Mouse (Mus musculus): Measurements from ENCODE around the gene Prr5l. TPM values are rescaled to one million over a fixed set of nuclear protein-coding genes. Genes with fewer than 3 reads are reported as not detected.
A peak's percentile ranks its signal among the peaks of the same experiment; 100 is the strongest.

Prr5l gene
- total and polyA plus RNA-seq, 3 experiments = 0.05 TPM; not detected in 2

GRCm38 (mm10) chr2:101816646-101817308 lies 66.0 kb downstream of the Prr5l start:
- no peak for TF ChIP-seq GATA1 (IDR thresholded peaks at IDR 0.05; ENCODE audit: borderline replicate concordance, low read length)
- TF ChIP-seq CTCF (IDR thresholded peaks at IDR 0.05; ENCODE audit: low read depth, low read length) = no peak
- TF ChIP-seq TAL1 (conservative IDR thresholded peaks at IDR 0.05; ENCODE audit: low read depth, low read length) = no peak
- TF ChIP-seq GATA2 (IDR thresholded peaks at IDR 0.05; ENCODE audit: borderline replicate concordance, low read depth, low read length) = no peak
- no peak for ATAC-seq (ENCODE audit: extremely low read depth, insufficient number of reproducible peaks, low FRiP score, poor library complexity, severe bottlenecking)
- no peak for DNase-seq (ENCODE audit: low spot score)
- no peaks in the 10 kb centered on the region; the same call in 1 of the 2 replicates for H3K27me3 ChIP-seq (ENCODE audit: insufficient read depth, low read length)
- no peaks in the 10 kb centered on the region for H3K36me3 ChIP-seq (replicated peaks)
- no peaks in the 10 kb centered on the region for H3K9me3 ChIP-seq (replicated peaks)
- no peak overlapping the region for H3K4me3 ChIP-seq (ENCODE audit: low read depth, low read length)
- H3K4me1 ChIP-seq (ENCODE audit: insufficient read depth, low read depth, low read length) = no peaks in the 10 kb centered on the region

GRCm38 (mm10) chr2:101815250-101815934 lies 67.4 kb downstream of the Prr5l start:
- TF ChIP-seq POLR2AphosphoS5 (IDR thresholded peaks at IDR 0.05; ENCODE audit: insufficient replicate concordance, low read depth, low read length) (no peak), TAL1 (conservative IDR thresholded peaks at IDR 0.05; ENCODE audit: low read depth, low read length) (no peak), GATA2 (IDR thresholded peaks at IDR 0.05; ENCODE audit: borderline replicate concordance, low read depth, low read length) (no peak), CTCF (IDR thresholded peaks at IDR 0.05; ENCODE audit: low read depth, low read length) (peak; percentile 60), GATA1 (IDR thresholded peaks at IDR 0.05; ENCODE audit: borderline replicate concordance, low read length) (no peak)
- DNase-seq (ENCODE audit: low spot score) = no peak

GRCm38 (mm10) chr2:101814272-101814625 lies 68.6 kb downstream of the Prr5l start:
- H3K9me3 ChIP-seq (replicated peaks) = no peaks in the 10 kb centered on the region
- no peak for DNase-seq (ENCODE audit: low spot score)
- TF ChIP-seq GATA1 (IDR thresholded peaks at IDR 0.05; ENCODE audit: borderline replicate concordance, low read length) = no peak
- no peak for TF ChIP-seq CTCF (IDR thresholded peaks at IDR 0.05; ENCODE audit: low read depth, low read length)
- TF ChIP-seq TAL1 (conservative IDR thresholded peaks at IDR 0.05; ENCODE audit: low read depth, low read length) = no peak
- no peak for TF ChIP-seq GATA2 (IDR thresholded peaks at IDR 0.05; ENCODE audit: borderline replicate concordance, low read depth, low read length)
- no peak for TF ChIP-seq POLR2AphosphoS5 (IDR thresholded peaks at IDR 0.05; ENCODE audit: insufficient replicate concordance, low read depth, low read length)
- H3K4me3 ChIP-seq (ENCODE audit: low read depth, low read length) = no peak overlapping the region
- ATAC-seq (ENCODE audit: extremely low read depth, insufficient number of reproducible peaks, low FRiP score, poor library complexity, severe bottlenecking) = no peak
- H3K27me3 ChIP-seq (ENCODE audit: insufficient read depth, low read length) = no peaks in the 10 kb centered on the region; the same call in 1 of the 2 replicates
- H3K4me1 ChIP-seq (ENCODE audit: insufficient read depth, low read depth, low read length) = peaks cover 3% of the 10 kb centered on the region; the same call in 1 of the 2 replicates
- H3K36me3 ChIP-seq (replicated peaks) = no peaks in the 10 kb centered on the region

More at GRCm38 (mm10) chr2:101815250-101815934, 67.4 kb downstream of the Prr5l start:
- no peaks in the 10 kb centered on the region for H3K36me3 ChIP-seq (replicated peaks)
- peaks cover 3% of the 10 kb centered on the region; the same call in 1 of the 2 replicates for H3K4me1 ChIP-seq (ENCODE audit: insufficient read depth, low read depth, low read length)
- ATAC-seq (ENCODE audit: extremely low read depth, insufficient number of reproducible peaks, low FRiP score, poor library complexity, severe bottlenecking) = no peak
- no peaks in the 10 kb centered on the region for H3K9me3 ChIP-seq (replicated peaks)
- no peaks in the 10 kb centered on the region; the same call in 1 of the 2 replicates for H3K27me3 ChIP-seq (ENCODE audit: insufficient read depth, low read length)
- H3K4me3 ChIP-seq (ENCODE audit: low read depth, low read length) = no peak overlapping the region

GRCm38 (mm10) chr2:101813581-101814271 lies 69.1 kb downstream of the Prr5l start:
- no peak for ATAC-seq (ENCODE audit: extremely low read depth, insufficient number of reproducible peaks, low FRiP score, poor library complexity, severe bottlenecking)
- DNase-seq (ENCODE audit: low spot score) = no peak
- H3K27me3 ChIP-seq (ENCODE audit: insufficient read depth, low read length) = no peaks in the 10 kb centered on the region
- H3K36me3 ChIP-seq (replicated peaks) = no peaks in the 10 kb centered on the region
- peaks cover 3% of the 10 kb centered on the region; the same call in 1 of the 2 replicates for H3K4me1 ChIP-seq (ENCODE audit: insufficient read depth, low read depth, low read length)
- H3K4me3 ChIP-seq (ENCODE audit: low read depth, low read length) = no peak overlapping the region
- TF ChIP-seq CTCF (IDR thresholded peaks at IDR 0.05; ENCODE audit: low read depth, low read length) (no peak), POLR2AphosphoS5 (IDR thresholded peaks at IDR 0.05; ENCODE audit: insufficient replicate concordance, low read depth, low read length) (no peak), GATA2 (IDR thresholded peaks at IDR 0.05; ENCODE audit: borderline replicate concordance, low read depth, low read length) (no peak), TAL1 (conservative IDR thresholded peaks at IDR 0.05; ENCODE audit: low read depth, low read length) (no peak), GATA1 (IDR thresholded peaks at IDR 0.05; ENCODE audit: borderline replicate concordance, low read length) (no peak)
- H3K9me3 ChIP-seq (replicated peaks) = no peaks in the 10 kb centered on the region

- Histone ChIP-seq H3K36me3 (replicated peaks) (no peaks in the 10 kb centered on the region), H3K9me3 (replicated peaks) (no peaks in the 10 kb centered on the region), H3K4me3 (ENCODE audit: low read depth, low read length) (no peak overlapping the region), H3K4me1 (ENCODE audit: insufficient read depth, low read depth, low read length) (peaks cover 3% of the 10 kb centered on the region; the same call in 1 of the 2 replicates), H3K27me3 (ENCODE audit: insufficient read depth, low read length) (no peaks in the 10 kb centered on the region)
- ATAC-seq (ENCODE audit: extremely low read depth, insufficient number of reproducible peaks, low FRiP score, poor library complexity, severe bottlenecking) = no peak
- TF ChIP-seq CTCF (IDR thresholded peaks at IDR 0.05; ENCODE audit: low read depth, low read length) (no peak), POLR2AphosphoS5 (IDR thresholded peaks at IDR 0.05; ENCODE audit: insufficient replicate concordance, low read depth, low read length) (no peak), TAL1 (conservative IDR thresholded peaks at IDR 0.05; ENCODE audit: low read depth, low read length) (no peak), GATA2 (IDR thresholded peaks at IDR 0.05; ENCODE audit: borderline replicate concordance, low read depth, low read length) (no peak), GATA1 (IDR thresholded peaks at IDR 0.05; ENCODE audit: borderline replicate concordance, low read length) (no peak)
- no peak for DNase-seq (ENCODE audit: low spot score)
Measured at GRCm38 (mm10) chr2:101811925-101812324, 70.9 kb downstream of the Prr5l start.

GRCm38 (mm10) chr2:101810774-101811173 lies 72.1 kb downstream of the Prr5l start:
- Histone ChIP-seq H3K27me3 (ENCODE audit: insufficient read depth, low read length) (no peaks in the 10 kb centered on the region), H3K4me3 (ENCODE audit: low read depth, low read length) (no peak overlapping the region; the same call in 1 of the 2 replicates), H3K36me3 (replicated peaks) (no peaks in the 10 kb centered on the region), H3K4me1 (ENCODE audit: insufficient read depth, low read depth, low read length) (peaks cover 3% of the 10 kb centered on the region; the same call in 1 of the 2 replicates), H3K9me3 (replicated peaks) (no peaks in the 10 kb centered on the region)
- no peak for TF ChIP-seq CTCF (IDR thresholded peaks at IDR 0.05; ENCODE audit: low read depth, low read length)
- TF ChIP-seq GATA2 (IDR thresholded peaks at IDR 0.05; ENCODE audit: borderline replicate concordance, low read depth, low read length) = no peak
- TF ChIP-seq GATA1 (IDR thresholded peaks at IDR 0.05; ENCODE audit: borderline replicate concordance, low read length) = no peak
- TF ChIP-seq POLR2AphosphoS5 (IDR thresholded peaks at IDR 0.05; ENCODE audit: insufficient replicate concordance, low read depth, low read length) = no peak
- TF ChIP-seq TAL1 (conservative IDR thresholded peaks at IDR 0.05; ENCODE audit: low read depth, low read length) = no peak
- ATAC-seq (ENCODE audit: extremely low read depth, insufficient number of reproducible peaks, low FRiP score, poor library complexity, severe bottlenecking) (no peak), DNase-seq (ENCODE audit: low spot score) (no peak)
